Mouse (Mus musculus): ENCODE measurements around the gene Cd28. TPM values are rescaled to one million over a fixed set of nuclear protein-coding genes. Genes with fewer than 3 reads are reported as not detected.

Gene Cd28
- polyA plus RNA-seq, 1 experiment = 0.35 TPM

DNA sequence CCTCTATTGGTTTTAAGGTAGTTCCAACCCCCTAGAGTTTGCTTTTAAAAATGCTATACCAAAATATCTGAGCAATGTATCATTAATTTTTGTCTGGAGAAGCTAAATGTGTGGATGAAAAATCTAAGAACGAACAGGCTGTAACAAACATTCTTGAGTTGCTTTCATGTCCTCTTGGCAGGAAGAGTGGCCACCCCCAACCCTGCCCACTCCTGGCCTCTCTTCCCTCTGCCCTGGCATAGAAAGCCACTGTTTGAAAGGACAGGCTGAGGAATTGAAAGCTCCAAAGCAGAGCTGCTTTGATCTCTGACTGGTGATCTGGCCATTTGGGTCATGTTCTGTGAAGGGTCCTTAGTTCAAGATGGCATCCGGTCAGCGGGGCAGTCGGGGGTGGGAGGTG is 32.8 kb upstream of the Cd28 start:
- H3K36me3 ChIP-seq (ENCODE audit: control insufficient read depth, insufficient read depth) = no peaks in the 10 kb centered on the region
- no peak overlapping the region for H3K4me2 ChIP-seq (ENCODE audit: low read depth)
- no peaks in the 10 kb centered on the region for H3K27me3 ChIP-seq (ENCODE audit: control insufficient read depth, insufficient read depth, insufficient read length)
- H3K4me3 ChIP-seq = no peak overlapping the region
- H3ac ChIP-seq (ENCODE audit: control insufficient read depth, insufficient read length) = no peak overlapping the region
- no peaks in the 10 kb centered on the region for H3K79me2 ChIP-seq (ENCODE audit: control insufficient read depth, insufficient read depth)
- TF ChIP-seq TCF3 (IDR thresholded peaks at IDR 0.05; ENCODE audit: insufficient read length, low read depth) (no peak), POLR2AphosphoS2 (IDR thresholded peaks at IDR 0.05; ENCODE audit: insufficient read length, low read depth) (no peak), CEBPB (IDR thresholded peaks at IDR 0.05; ENCODE audit: insufficient read depth, poor library complexity, severe bottlenecking) (no peak), MYOG (IDR thresholded peaks at IDR 0.05; ENCODE audit: control insufficient read depth in 1 of 3, insufficient read depth in 1 of 3, insufficient read length in 2 of 3, low read depth in 2 of 3) (no peak), MYOD1 (IDR thresholded peaks at IDR 0.05; ENCODE audit: control insufficient read depth in 1 of 3, insufficient read length in 2 of 3, low read depth in 2 of 3) (no peak), TCF12 (IDR thresholded peaks at IDR 0.05; ENCODE audit: insufficient read depth, poor library complexity, severe bottlenecking) (no peak), E2F4 (IDR thresholded peaks at IDR 0.05; ENCODE audit: insufficient read depth) (no peak), SRF (IDR thresholded peaks at IDR 0.05; ENCODE audit: control insufficient read depth, insufficient read length, low read depth) (no peak), REST (IDR thresholded peaks at IDR 0.05; ENCODE audit: insufficient read depth, insufficient read length) (no peak), POLR2A (IDR thresholded peaks at IDR 0.05; ENCODE audit: insufficient read length, low read depth) (no peak), MAX (IDR thresholded peaks at IDR 0.05; ENCODE audit: low read depth) (no peak), USF1 (IDR thresholded peaks at IDR 0.05; ENCODE audit: low read depth) (no peak)

- Histone ChIP-seq H3K4me2 (ENCODE audit: low read depth) (no peak overlapping the region), H3K4me3 (no peak overlapping the region), H3K36me3 (ENCODE audit: control insufficient read depth, insufficient read depth) (no peaks in the 10 kb centered on the region), H3K79me2 (ENCODE audit: control insufficient read depth, insufficient read depth) (no peaks in the 10 kb centered on the region), H3K27me3 (ENCODE audit: control insufficient read depth, insufficient read depth, insufficient read length) (no peaks in the 10 kb centered on the region), H3ac (ENCODE audit: control insufficient read depth, insufficient read length) (no peak overlapping the region)
- TF ChIP-seq TCF3 (IDR thresholded peaks at IDR 0.05; ENCODE audit: insufficient read length, low read depth) (no peak), TCF12 (IDR thresholded peaks at IDR 0.05; ENCODE audit: insufficient read depth, poor library complexity, severe bottlenecking) (no peak), SRF (IDR thresholded peaks at IDR 0.05; ENCODE audit: control insufficient read depth, insufficient read length, low read depth) (no peak), REST (IDR thresholded peaks at IDR 0.05; ENCODE audit: insufficient read depth, insufficient read length) (no peak), POLR2A (IDR thresholded peaks at IDR 0.05; ENCODE audit: insufficient read length, low read depth) (no peak), CEBPB (IDR thresholded peaks at IDR 0.05; ENCODE audit: insufficient read depth, poor library complexity, severe bottlenecking) (no peak), E2F4 (IDR thresholded peaks at IDR 0.05; ENCODE audit: insufficient read depth) (no peak), MAX (IDR thresholded peaks at IDR 0.05; ENCODE audit: low read depth) (no peak), MYOG (IDR thresholded peaks at IDR 0.05; ENCODE audit: control insufficient read depth in 1 of 3, insufficient read depth in 1 of 3, insufficient read length in 2 of 3, low read depth in 2 of 3) (no peak), POLR2AphosphoS2 (IDR thresholded peaks at IDR 0.05; ENCODE audit: insufficient read length, low read depth) (no peak), USF1 (IDR thresholded peaks at IDR 0.05; ENCODE audit: low read depth) (no peak), MYOD1 (IDR thresholded peaks at IDR 0.05; ENCODE audit: control insufficient read depth in 1 of 3, insufficient read length in 2 of 3, low read depth in 2 of 3) (no peak)
These were observed 20.3 kb upstream of the Cd28 start for GRCm38 (mm10) chr1:60696115-60696895.

- Histone ChIP-seq H3K27me3 (ENCODE audit: control insufficient read depth, insufficient read depth, insufficient read length) (no peaks in the 10 kb centered on the region), H3K4me3 (no peak overlapping the region), H3K79me2 (ENCODE audit: control insufficient read depth, insufficient read depth) (no peaks in the 10 kb centered on the region), H3K36me3 (ENCODE audit: control insufficient read depth, insufficient read depth) (no peaks in the 10 kb centered on the region), H3ac (ENCODE audit: control insufficient read depth, insufficient read length) (no peak overlapping the region), H3K4me2 (ENCODE audit: low read depth) (peak overlapping the region; percentile 52)
- peak; percentile 17 for TF ChIP-seq TCF12 (IDR thresholded peaks at IDR 0.05; ENCODE audit: insufficient read depth, poor library complexity, severe bottlenecking)
- no peak for TF ChIP-seq TCF3 (IDR thresholded peaks at IDR 0.05; ENCODE audit: insufficient read length, low read depth)
- no peak for TF ChIP-seq MAX (IDR thresholded peaks at IDR 0.05; ENCODE audit: low read depth)
- peak in 2 of 3 experiments; percentile 4 to 19 for TF ChIP-seq MYOD1 (IDR thresholded peaks at IDR 0.05; ENCODE audit: control insufficient read depth in 1 of 3, insufficient read length in 2 of 3, low read depth in 2 of 3)
- TF ChIP-seq USF1 (IDR thresholded peaks at IDR 0.05; ENCODE audit: low read depth) = no peak
- TF ChIP-seq POLR2AphosphoS2 (IDR thresholded peaks at IDR 0.05; ENCODE audit: insufficient read length, low read depth) = no peak
- TF ChIP-seq MYOG (IDR thresholded peaks at IDR 0.05; ENCODE audit: control insufficient read depth in 1 of 3, insufficient read depth in 1 of 3, insufficient read length in 2 of 3, low read depth in 2 of 3) = peak in 1 of 3 experiments; percentile 42
- TF ChIP-seq CEBPB (IDR thresholded peaks at IDR 0.05; ENCODE audit: insufficient read depth, poor library complexity, severe bottlenecking) = 0 out of 2 replicates have a peak, but pooled peaks have one; percentile 1
These were observed 14.0 kb upstream of the Cd28 start for GRCm38 (mm10) chr1:60702641-60703040.

DNA sequence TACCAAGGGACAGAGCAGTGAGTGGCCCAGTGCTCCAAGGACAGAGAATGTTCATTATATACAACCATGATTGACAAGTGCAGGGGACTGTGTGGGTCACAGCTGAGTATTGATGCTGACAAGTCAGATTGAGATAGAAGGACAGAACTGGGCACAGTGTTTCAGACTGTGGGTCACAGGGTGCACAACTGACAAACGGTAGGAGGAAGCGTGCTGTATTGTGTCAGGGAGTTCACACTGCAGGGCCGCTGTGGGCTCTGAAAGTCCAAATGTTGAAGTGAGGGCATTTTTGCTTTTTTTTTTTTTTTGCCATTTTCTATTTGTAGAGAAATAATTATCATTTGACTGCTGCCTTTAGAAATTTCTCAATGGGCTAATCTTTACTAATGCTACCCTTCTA is 3.4 kb upstream of the Cd28 start:
- TF ChIP-seq USF1 (IDR thresholded peaks at IDR 0.05; ENCODE audit: low read depth) (no peak), MAX (IDR thresholded peaks at IDR 0.05; ENCODE audit: low read depth) (no peak), POLR2AphosphoS2 (IDR thresholded peaks at IDR 0.05; ENCODE audit: insufficient read length, low read depth) (no peak), MYOG (IDR thresholded peaks at IDR 0.05; ENCODE audit: control insufficient read depth in 1 of 3, insufficient read depth in 1 of 3, insufficient read length in 2 of 3, low read depth in 2 of 3) (no peak), TCF12 (IDR thresholded peaks at IDR 0.05; ENCODE audit: insufficient read depth, poor library complexity, severe bottlenecking) (no peak), E2F4 (IDR thresholded peaks at IDR 0.05; ENCODE audit: insufficient read depth) (no peak), POLR2A (IDR thresholded peaks at IDR 0.05; ENCODE audit: insufficient read length, low read depth) (no peak), CEBPB (IDR thresholded peaks at IDR 0.05; ENCODE audit: insufficient read depth, poor library complexity, severe bottlenecking) (no peak), TCF3 (IDR thresholded peaks at IDR 0.05; ENCODE audit: insufficient read length, low read depth) (no peak), MYOD1 (IDR thresholded peaks at IDR 0.05; ENCODE audit: control insufficient read depth in 1 of 3, insufficient read length in 2 of 3, low read depth in 2 of 3) (no peak), REST (IDR thresholded peaks at IDR 0.05; ENCODE audit: insufficient read depth, insufficient read length) (no peak), SRF (IDR thresholded peaks at IDR 0.05; ENCODE audit: control insufficient read depth, insufficient read length, low read depth) (no peak)
- Histone ChIP-seq H3K36me3 (ENCODE audit: control insufficient read depth, insufficient read depth) (no peaks in the 10 kb centered on the region), H3ac (ENCODE audit: control insufficient read depth, insufficient read length) (no peak overlapping the region), H3K4me3 (no peak overlapping the region), H3K79me2 (ENCODE audit: control insufficient read depth, insufficient read depth) (no peaks in the 10 kb centered on the region), H3K4me2 (ENCODE audit: low read depth) (no peak overlapping the region), H3K27me3 (ENCODE audit: control insufficient read depth, insufficient read depth, insufficient read length) (no peaks in the 10 kb centered on the region)

All from myocyte (in vitro differentiated cells).